Mouse (Mus musculus) CD4-positive, CD25-positive, alpha-beta regulatory T cell, adult 4 months (primary cell): Measurements from ENCODE around the gene Zfp317. TPM values are rescaled to one million over a fixed set of nuclear protein-coding genes. Genes with fewer than 3 reads are reported as not detected.
"Not testable (repeated sequence)": the region's sequence is repeated elsewhere in the genome, so short reads cannot be mapped to it uniquely, and the experiment has no call there.

Experiments used
- ATAC-seq: one replicate; pipeline ENCODE4 v1.8.0; 2017
- polyA plus RNA-seq, 2 experiments: library from polyadenylated mRNA; unstranded; fragments of 100-300 nt; shearing (Covaris generic); gene quantifications; one replicate each; pipeline ENCODE4 v1.2.1; 2017

The Zfp317 gene
- polyA plus RNA-seq = 10 to 100 TPM; 37.1 to 39.2 TPM

DNA sequence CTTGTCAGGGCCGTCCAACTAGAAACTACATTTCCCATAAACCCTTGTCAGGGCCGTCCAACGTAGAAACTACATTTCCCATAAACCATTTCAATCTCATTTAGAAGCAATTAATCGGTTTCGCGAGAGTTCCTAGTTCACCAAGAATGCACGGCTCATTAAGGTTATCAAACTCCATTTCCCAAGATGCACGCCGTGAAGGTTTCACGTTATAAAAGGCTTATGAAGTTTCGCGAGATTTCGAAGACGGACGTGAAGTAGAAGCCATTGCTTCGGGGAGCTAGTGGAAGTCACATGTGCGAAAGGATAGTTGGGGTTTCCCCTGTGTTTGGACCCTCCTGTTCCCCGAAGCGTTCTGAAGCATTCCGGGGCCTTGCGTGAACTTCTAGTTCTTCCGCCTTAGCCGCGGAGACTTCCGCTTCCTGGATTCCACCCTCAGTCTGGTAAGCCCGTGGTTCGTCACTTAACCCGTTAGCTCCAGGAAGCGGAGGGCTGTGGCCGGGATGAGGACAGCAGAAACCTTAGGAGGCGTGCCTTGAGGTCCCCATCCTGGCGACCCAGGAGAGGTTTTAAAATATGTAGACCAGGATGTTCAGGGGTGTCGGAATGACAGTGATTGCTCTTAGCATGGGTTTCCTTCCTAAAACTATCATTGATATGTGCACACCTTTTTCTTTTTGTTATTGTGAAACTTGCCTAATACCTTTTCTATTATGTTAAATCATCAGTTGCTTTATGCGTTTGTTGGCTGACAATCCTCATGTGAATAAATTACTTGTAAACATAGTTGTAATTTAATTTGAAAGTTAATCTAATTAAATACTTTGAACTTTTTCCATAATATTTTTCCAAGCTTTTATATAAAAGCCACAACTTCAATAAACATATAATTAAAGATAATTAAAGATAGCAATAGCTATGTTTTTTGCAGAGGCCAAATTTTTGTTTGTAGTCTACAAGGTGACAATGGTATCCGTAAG, at the start of gene Zfp317:
Gene Zfp317 (plus strand): TSS at position 260 of the 980 bp plus-strand sequence.
- ATAC-seq = peak; percentile 96

DNA sequence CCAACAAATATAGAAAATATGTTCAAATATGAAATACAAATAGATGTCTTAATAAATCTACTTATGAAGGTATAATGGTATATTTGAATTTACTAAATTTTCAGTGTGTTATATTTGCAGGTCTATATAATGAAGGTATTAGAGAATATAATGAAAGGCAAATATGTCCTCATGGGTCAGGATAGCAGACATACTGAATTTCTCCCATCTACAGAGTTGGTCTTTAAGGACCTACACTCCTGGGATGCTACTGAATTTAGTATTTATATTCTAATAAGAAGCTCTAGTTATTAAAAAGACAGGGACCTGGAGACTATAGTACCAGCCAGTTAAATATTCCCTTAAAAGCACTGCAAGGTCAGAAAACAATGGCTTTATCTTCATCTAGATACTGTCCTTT, 39.6 kb upstream of the Zfp317 start, which contains the start of gene Olfr855:
Gene Olfr855 (plus strand): TSS at position 301 of the 400 bp plus-strand sequence.
- ATAC-seq = no peak

DNA sequence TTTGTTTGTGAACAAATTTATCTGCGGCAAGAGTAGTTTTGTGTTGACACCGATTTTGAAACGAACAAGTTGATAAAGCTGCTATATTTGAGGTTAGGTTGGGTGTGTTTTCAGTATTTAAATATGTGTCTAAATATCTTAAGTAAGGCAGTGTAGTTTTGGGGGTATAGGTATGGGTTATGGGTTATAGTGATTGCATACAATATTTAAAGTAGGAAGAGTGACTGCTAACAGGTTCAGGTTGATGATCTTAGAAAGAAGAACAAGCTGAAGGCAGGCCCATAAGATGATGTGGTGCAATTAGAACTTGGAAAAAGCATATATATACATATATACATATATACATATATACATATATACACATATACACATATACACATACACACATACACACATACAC, 605 bp upstream of the Zfp317 start:
- no peak for ATAC-seq

DNA sequence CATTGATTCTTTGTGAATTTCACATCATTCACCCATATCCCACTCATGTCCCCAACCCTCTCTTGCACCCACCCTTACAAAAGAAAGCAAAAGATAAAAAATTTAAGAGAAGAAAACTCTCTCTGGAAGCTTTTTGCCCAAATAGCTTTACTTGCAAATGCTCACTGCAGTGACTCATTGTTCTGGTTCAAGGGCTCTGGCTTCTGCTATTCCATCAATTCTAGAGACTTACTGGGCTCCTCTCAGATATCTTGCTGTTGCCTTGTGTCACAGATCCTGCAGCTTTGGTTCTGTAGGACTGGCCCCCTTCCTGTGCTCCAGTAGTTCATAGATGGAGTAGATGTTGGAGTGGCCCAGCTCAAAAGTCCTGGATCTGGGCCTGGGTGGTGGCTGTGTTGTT, 7.7 kb downstream of the Zfp317 start:
- ATAC-seq = no peak

DNA sequence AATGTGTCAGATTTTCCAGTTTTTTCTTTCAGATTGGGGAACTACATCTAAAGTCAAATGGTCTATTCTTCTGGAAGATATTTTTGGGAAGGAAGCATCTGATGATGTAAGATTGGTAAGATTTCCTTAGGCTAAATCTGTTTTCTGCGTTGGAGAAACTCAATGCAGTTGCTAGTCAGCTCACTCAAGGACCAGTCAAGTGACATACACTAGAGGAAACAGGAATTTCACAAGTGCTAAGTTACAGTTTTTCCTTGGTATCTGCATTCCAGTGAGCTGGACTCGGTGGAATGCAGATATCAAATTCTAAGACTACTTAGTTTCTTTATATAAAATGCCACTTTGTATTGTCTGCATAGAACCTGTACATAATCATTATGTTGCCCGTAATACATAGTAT, 23.3 kb downstream of the Zfp317 start:
- no peak for ATAC-seq

DNA sequence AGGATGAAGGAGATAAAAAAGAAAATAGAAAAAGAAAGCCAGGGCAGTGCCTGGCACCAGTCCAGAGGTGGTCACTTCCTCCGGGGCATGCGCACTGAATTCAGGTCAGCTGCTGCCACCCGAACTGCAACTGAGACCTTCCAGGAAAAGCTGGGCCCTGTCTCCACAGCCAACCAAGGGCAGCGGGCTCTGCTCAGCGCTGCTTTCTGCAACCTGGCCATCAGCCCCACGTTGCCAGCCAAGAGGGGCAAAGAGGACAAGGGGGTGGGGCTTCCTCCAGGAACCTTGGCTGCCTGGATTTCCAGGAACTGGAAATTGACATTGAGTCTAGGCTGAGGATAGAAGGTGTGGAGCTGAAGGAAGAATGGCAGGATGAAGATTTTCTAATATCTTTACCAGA, 68.4 kb downstream of the Zfp317 start:
- no peak for ATAC-seq

DNA sequence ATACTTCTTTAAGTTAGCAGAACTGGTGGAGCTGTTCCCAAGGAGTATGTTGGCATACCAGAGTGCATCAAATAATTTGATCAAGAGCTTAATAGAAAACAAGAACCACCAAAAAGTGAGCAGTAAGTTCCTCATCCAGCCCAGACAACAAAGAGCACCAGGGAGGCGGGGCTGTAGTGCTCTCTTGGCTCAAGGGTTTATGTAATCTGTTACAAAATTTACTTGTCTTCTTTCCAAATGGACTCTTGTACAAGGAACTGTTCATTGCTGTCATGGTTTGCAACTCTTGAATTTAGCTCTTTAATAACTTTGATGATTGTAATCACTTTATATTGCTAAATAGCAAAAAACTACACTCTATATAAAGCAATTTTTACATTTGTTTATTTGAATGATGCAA, 69.5 kb downstream of the Zfp317 start:
- ATAC-seq = no peak

DNA sequence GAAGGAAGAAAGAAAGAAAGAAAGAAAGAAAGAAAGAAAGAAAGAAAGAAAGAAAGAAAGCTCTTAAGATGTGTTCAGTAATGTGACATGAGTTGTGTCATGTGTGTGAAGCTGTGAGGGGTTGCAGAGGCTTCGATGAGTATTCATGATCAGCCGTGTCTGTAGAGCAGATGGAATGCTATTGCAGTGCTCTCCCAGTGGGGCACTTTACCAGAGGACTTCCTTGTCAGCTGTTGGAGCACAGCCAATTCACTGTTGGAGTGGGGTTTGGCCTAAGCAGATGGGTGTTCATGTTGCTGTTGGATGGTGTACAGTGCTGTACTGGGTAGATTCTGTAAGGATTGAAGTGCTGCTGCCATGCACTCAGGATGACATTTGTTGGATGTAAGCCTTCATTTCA, 70.5 kb downstream of the Zfp317 start:
- ATAC-seq = no peak

DNA sequence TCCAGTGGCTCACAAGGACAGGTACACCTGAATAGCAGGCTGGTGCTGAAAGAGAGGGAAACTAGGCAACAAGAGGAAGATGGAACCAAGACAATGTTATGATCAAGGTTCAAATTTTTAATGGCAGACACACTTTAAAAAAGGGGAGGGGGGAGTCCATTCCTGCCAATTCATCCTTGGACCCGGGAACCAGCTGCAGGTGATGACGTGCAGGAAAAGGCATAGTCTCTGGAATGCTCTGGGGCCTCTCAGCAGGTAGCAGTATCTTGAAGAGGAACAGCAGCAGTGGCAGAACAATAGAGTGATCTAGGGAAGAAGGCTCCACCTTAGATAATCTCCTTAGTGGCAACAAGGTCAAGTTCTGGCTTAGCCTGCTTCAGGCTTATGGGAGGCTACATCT, 72.4 kb downstream of the Zfp317 start:
- not testable (repeated sequence) for ATAC-seq

DNA sequence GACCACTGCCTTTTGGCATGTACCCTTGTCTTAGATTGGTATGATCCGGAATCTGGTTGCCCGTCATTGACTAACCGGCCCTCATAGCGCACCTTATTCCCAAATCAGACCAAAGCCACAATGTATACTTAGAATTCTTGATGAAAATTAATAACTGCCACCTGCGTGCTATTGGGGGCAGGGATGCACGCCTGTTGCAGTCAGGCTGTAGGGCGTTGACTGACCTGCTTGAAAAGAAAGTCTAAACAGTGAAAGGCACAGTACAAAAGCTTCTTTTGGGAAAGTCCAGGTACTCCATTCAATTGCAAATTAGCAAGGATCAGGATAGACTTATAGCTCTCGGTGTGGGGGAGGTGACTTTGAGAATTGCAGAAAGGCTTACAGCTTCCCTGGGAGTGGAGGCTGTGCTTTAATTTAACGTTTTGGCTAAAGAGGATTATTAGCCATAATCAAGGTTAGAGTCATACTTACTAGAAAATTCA, 73.0 kb downstream of the Zfp317 start:
- ATAC-seq = not testable (repeated sequence)

Other genes starting within 250 kb of the Zfp317 start
- gene Olfr847, start 243.4 kb upstream of the Zfp317 start, polyA plus RNA-seq = not detected
- gene Olfr849, start 181.8 kb upstream of the Zfp317 start, polyA plus RNA-seq = not detected
- not detected for gene Olfr850, start 143.9 kb upstream of the Zfp317 start, polyA plus RNA-seq
- gene Olfr851, start 128.8 kb upstream of the Zfp317 start, polyA plus RNA-seq = not detected
- not detected for gene Olfr853, start 81.0 kb upstream of the Zfp317 start, polyA plus RNA-seq
- gene Olfr854, start 54.7 kb upstream of the Zfp317 start, polyA plus RNA-seq = not detected
- gene Olfr855, start 39.5 kb upstream of the Zfp317 start, polyA plus RNA-seq = not detected
- gene Olfr857, start 87.3 kb downstream of the Zfp317 start, polyA plus RNA-seq = not detected
- gene Olfr58, start 158.2 kb downstream of the Zfp317 start, polyA plus RNA-seq = not detected
- gene Olfr859, start 182.8 kb downstream of the Zfp317 start, polyA plus RNA-seq = not detected
- not detected for gene Olfr860, start 227.6 kb downstream of the Zfp317 start, polyA plus RNA-seq